Mouse (Mus musculus) lung, postnatal 14 days (tissue): ENCODE data around the gene Bola2.
"Not testable (repeated sequence)": the region's sequence is repeated elsewhere in the genome, so short reads cannot be mapped to it uniquely, and the experiment has no call there.

Experiments
- DNase-seq: peaks from one replicate; pipeline ENCODE4 v3.0.0; 2021

Bola2 gene

GRCm38 (mm10) chr7:126710266-126710665, 15.1 kb downstream of the Bola2 start:
- no peak for DNase-seq

GRCm38 (mm10) chr7:126711910-126712309, 16.7 kb downstream of the Bola2 start:
- no peak for DNase-seq

- no peak for DNase-seq
Observed at GRCm38 (mm10) chr7:126715679-126716078, 20.5 kb downstream of the Bola2 start.

- DNase-seq, result no peak
Observed at GRCm38 (mm10) chr7:126717566-126717965, 22.4 kb downstream of the Bola2 start.

GRCm38 (mm10) chr7:126718787-126719337, 23.7 kb downstream of the Bola2 start:
- DNase-seq, result no peak

- no peak for DNase-seq
Observed at GRCm38 (mm10) chr7:126721635-126722034, 26.4 kb downstream of the Bola2 start.

GRCm38 (mm10) chr7:126725077-126725476, 29.9 kb downstream of the Bola2 start:
- DNase-seq, result no peak

- no peak for DNase-seq
Observed at GRCm38 (mm10) chr7:126725667-126726066, 30.5 kb downstream of the Bola2 start.

GRCm38 (mm10) chr7:126730256-126730789, 35.1 kb downstream of the Bola2 start:
- not testable (repeated sequence) for DNase-seq

- no peak for DNase-seq
Observed at GRCm38 (mm10) chr7:126736122-126736521, 40.9 kb downstream of the Bola2 start.

- no peak for DNase-seq
Observed at GRCm38 (mm10) chr7:126739551-126739950, 44.4 kb downstream of the Bola2 start.

- no peak for DNase-seq
Observed at GRCm38 (mm10) chr7:126740132-126740735, 45.0 kb downstream of the Bola2 start.

GRCm38 (mm10) chr7:126740977-126741376, 45.8 kb downstream of the Bola2 start:
- no peak for DNase-seq

- DNase-seq, result no peak
Observed at GRCm38 (mm10) chr7:126741452-126741851, 46.3 kb downstream of the Bola2 start.

GRCm38 (mm10) chr7:126741964-126742482, 46.8 kb downstream of the Bola2 start:
- DNase-seq, result no peak

- no peak for DNase-seq
Observed at GRCm38 (mm10) chr7:126746066-126746465, 50.9 kb downstream of the Bola2 start.

GRCm38 (mm10) chr7:126746798-126747197, 51.6 kb downstream of the Bola2 start:
- DNase-seq, result no peak

- DNase-seq, result no peak
Observed at GRCm38 (mm10) chr7:126748824-126749223, 53.6 kb downstream of the Bola2 start.
